Mouse (Mus musculus): ENCODE measurements around the gene H2-Q4. TPM values are rescaled to one million over a fixed set of nuclear protein-coding genes. Genes with fewer than 3 reads are reported as not detected.
"Not testable (repeated sequence)": the region's sequence is repeated elsewhere in the genome, so short reads cannot be mapped to it uniquely, and the experiment has no call there.

Gene H2-Q4
- polyA plus RNA-seq (2014; fragmentation: Nextera tagmentation; extraction: Ambion mirVana): 2.5 and 4.4 TPM in 2 replicates

DNA sequence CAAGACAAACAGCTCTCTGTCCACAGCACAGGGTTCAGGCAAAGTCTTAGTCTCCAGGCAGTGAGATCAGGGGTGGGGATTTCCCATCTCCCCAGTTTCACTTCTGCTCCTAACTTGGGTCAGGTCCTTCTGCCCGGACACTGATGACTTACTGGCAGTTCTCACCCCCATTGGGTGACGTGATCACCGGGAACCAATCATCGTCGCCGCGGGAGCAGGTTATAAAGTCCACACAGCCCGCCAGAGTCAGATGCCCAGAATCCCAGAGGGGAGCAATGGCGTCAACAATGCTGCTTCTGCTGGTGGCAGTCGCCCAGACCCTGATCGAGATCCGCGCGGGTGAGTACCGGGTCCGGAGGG lies at the start of gene H2-Q4:
Gene H2-Q4 (plus strand): TSS at position 249 of the 360 bp plus-strand sequence.
- WGBS: under 1% methylated on average over 16 of the region's 16 CpGs
- peak; percentile 91 for DNase-seq (ENCODE audit: low spot score)
- Histone ChIP-seq H3K4me1 (replicated peaks; ENCODE audit: control insufficient read depth, insufficient read depth, low read length) (no peaks in the 10 kb centered on the region), H3K4me3 (ENCODE audit: low read depth, low read length) (peak within 1 kb of the TSS; percentile 60), H3K9me3 (ENCODE audit: control insufficient read depth, low read length) (no peaks in the 10 kb centered on the region), H3K27me3 (replicated peaks; ENCODE audit: control insufficient read depth, insufficient read depth, low read length) (no peaks in the 10 kb centered on the region), H3K27ac (ENCODE audit: low read depth) (no peak within 1 kb of the TSS), H3K36me3 (ENCODE audit: control insufficient read depth, insufficient read depth, low read length) (no peaks in the 10 kb centered on the region), H3K9ac (ENCODE audit: low read length) (peak within 1 kb of the TSS; percentile 55), H3K4me2 (ENCODE audit: low read length) (peak within 1 kb of the TSS; percentile 97)
- ATAC-seq (replicated peaks; ENCODE audit: low FRiP score, low TSS enrichment, low read depth): peak; percentile 95

DNA sequence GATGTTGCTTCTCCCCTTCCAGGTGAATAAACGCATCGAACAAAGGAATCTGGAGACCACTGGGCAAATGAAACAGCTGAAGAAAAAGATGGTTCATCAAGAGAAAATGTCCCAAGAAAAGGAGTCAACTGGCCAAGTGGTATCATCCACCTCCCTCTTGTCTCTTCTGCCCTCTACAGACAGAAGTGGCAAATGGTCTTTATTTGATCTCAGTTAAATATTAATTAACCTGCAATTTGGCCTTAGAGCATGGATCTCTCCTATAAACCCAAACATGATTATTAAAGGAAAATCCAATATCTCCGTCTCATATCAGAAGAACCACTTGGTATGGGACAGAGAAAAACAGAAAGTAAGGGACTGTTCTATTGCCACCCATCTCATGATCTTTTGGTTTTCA lies 49.7 kb upstream of the H2-Q4 start:
- not testable (repeated sequence) for DNase-seq (ENCODE audit: low spot score); H3K27me3 ChIP-seq (replicated peaks; ENCODE audit: control insufficient read depth, insufficient read depth, low read length); H3K27ac ChIP-seq (ENCODE audit: low read depth); ATAC-seq (replicated peaks; ENCODE audit: low FRiP score, low TSS enrichment, low read depth); H3K36me3 ChIP-seq (ENCODE audit: control insufficient read depth, insufficient read depth, low read length); H3K4me1 ChIP-seq (replicated peaks; ENCODE audit: control insufficient read depth, insufficient read depth, low read length); H3K4me3 ChIP-seq (ENCODE audit: low read depth, low read length); H3K9me3 ChIP-seq (ENCODE audit: control insufficient read depth, low read length); H3K9ac ChIP-seq (ENCODE audit: low read length); H3K4me2 ChIP-seq (ENCODE audit: low read length)
- WGBS: 54% methylated on average over 3 of the region's 3 CpGs

DNA sequence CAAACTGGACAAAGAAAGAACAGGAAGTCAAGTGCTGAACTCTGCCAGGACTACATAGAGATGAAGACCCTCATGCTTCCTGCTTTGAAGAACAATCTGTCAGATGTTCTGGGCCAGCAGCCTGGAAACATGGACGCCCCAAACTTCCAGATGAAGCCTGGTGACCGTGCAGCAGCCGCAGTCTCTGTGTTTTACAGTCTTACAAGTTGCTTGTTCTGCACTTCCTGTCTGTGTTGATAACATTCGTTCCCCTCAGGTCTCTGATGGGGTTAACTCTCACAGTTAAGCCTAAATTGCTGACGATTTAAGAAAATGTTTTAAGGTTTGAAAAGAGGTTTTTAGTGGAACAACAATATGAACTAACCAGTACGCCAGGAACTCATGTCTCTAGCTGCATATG lies 47.9 kb upstream of the H2-Q4 start:
- H3K4me3 ChIP-seq (ENCODE audit: low read depth, low read length); H3K4me2 ChIP-seq (ENCODE audit: low read length); H3K9me3 ChIP-seq (ENCODE audit: control insufficient read depth, low read length); ATAC-seq (replicated peaks; ENCODE audit: low FRiP score, low TSS enrichment, low read depth); H3K36me3 ChIP-seq (ENCODE audit: control insufficient read depth, insufficient read depth, low read length); H3K27ac ChIP-seq (ENCODE audit: low read depth); DNase-seq (ENCODE audit: low spot score); H3K9ac ChIP-seq (ENCODE audit: low read length); H3K27me3 ChIP-seq (replicated peaks; ENCODE audit: control insufficient read depth, insufficient read depth, low read length); H3K4me1 ChIP-seq (replicated peaks; ENCODE audit: control insufficient read depth, insufficient read depth, low read length): not testable (repeated sequence)
- WGBS: 53% methylated on average over 6 of the region's 6 CpGs

DNA sequence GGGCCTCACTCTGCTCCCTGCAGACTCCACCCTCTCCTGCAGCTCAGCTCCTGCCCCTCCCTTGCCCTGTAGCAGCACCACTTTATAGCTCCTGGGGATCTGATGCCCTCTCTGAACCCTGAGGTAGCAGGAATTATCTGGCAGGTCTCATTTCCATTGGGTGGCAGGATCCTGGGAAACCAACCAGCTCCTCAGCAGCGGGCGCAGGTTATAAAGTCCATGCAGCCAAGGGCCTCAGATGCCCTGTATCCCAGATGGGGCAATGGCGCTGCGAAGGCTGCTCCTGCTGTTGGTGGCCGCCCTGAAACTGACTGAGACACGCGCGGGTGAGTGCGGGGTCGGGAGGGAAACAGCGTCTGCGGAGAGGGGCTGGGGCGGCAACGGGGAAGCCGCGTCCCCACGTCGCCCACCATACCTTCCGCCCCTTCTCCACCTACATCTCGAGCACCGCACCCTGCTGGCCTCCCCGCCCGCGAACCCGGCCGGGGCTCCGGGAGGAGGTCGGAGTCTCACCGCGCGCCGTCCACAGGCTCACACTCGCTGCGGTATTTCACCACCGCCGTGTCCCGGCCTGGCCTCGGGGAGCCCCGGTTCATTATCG lies 37.2 kb upstream of the H2-Q4 start, which contains the start of gene H2-Q2:
Gene H2-Q2 (plus strand): TSS at position 172 of the 601 bp plus-strand sequence.
- WGBS: 2% methylated on average over 36 of the region's 40 CpGs
- H3K27ac ChIP-seq (ENCODE audit: low read depth): no peak within 1 kb of the TSS

DNA sequence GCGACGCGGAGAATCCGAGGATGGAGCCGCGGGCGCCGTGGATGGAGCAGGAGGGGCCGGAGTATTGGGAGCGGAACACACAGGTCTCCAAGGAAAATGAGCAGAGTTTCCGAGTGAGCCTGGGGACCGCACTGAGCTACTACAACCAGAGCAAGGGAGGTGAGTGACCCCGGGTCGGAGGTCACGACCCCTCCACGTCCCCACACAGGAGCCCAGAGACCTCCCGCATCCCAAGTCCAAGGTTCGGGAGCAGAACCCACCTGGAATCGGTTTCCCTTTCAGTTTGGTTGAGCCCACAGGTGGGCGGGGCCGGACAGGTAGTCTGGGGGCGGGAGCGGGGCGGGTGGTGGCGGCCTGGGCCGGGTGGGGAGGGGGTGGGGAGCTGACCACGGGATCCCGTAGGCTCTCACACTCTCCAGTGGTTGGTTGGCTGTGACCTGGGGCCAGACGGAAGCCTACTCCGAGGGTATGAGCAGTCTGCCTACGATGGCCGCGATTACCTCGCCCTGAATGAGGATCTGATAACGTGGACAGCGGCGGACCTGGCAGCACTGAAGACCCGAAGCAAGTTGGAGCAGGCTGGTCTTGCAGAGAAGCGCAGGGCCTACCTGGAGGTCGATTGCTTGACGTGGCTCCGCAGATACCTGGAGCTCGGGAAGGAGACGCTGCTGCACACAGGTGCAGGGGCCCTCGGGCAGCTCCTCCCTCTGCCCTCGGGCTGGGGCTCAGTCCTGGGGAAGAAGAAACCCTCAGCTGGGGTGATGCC lies 36.5 kb upstream of the H2-Q4 start:
- Histone ChIP-seq H3K27me3 (replicated peaks; ENCODE audit: control insufficient read depth, insufficient read depth, low read length) (peaks cover 29% of the 10 kb centered on the region), H3K4me3 (ENCODE audit: low read depth, low read length) (peak overlapping the region; percentile 37), H3K9ac (ENCODE audit: low read length) (0 out of 2 replicates have a peak overlapping the region, but pooled peaks have one; percentile 27), H3K36me3 (ENCODE audit: control insufficient read depth, insufficient read depth, low read length) (no peaks in the 10 kb centered on the region), H3K4me1 (replicated peaks; ENCODE audit: control insufficient read depth, insufficient read depth, low read length) (no peaks in the 10 kb centered on the region), H3K27ac (ENCODE audit: low read depth) (no peak overlapping the region), H3K9me3 (ENCODE audit: control insufficient read depth, low read length) (no peaks in the 10 kb centered on the region), H3K4me2 (ENCODE audit: low read length) (peak overlapping the region; percentile 56)
- 3% methylated on average over 45 of the region's 46 CpGs for WGBS
- ATAC-seq (replicated peaks; ENCODE audit: low FRiP score, low TSS enrichment, low read depth): peak; percentile 70
- peak; percentile 59 for DNase-seq (ENCODE audit: low spot score)

More for the DNA sequence above, 37.2 kb upstream of the H2-Q4 start, which contains the start of gene H2-Q2:
- Histone ChIP-seq H3K36me3 (ENCODE audit: control insufficient read depth, insufficient read depth, low read length) (no peaks in the 10 kb centered on the region), H3K27me3 (replicated peaks; ENCODE audit: control insufficient read depth, insufficient read depth, low read length) (peaks cover 29% of the 10 kb centered on the region), H3K4me1 (replicated peaks; ENCODE audit: control insufficient read depth, insufficient read depth, low read length) (no peaks in the 10 kb centered on the region), H3K9me3 (ENCODE audit: control insufficient read depth, low read length) (no peaks in the 10 kb centered on the region), H3K4me2 (ENCODE audit: low read length) (peak within 1 kb of the TSS; percentile 56), H3K9ac (ENCODE audit: low read length) (0 out of 2 replicates have a peak within 1 kb of the TSS, but pooled peaks have one; percentile 27), H3K4me3 (ENCODE audit: low read depth, low read length) (peak within 1 kb of the TSS; percentile 37)
- ATAC-seq (replicated peaks; ENCODE audit: low FRiP score, low TSS enrichment, low read depth) (peak; percentile 85), DNase-seq (ENCODE audit: low spot score) (peak; percentile 71)

DNA sequence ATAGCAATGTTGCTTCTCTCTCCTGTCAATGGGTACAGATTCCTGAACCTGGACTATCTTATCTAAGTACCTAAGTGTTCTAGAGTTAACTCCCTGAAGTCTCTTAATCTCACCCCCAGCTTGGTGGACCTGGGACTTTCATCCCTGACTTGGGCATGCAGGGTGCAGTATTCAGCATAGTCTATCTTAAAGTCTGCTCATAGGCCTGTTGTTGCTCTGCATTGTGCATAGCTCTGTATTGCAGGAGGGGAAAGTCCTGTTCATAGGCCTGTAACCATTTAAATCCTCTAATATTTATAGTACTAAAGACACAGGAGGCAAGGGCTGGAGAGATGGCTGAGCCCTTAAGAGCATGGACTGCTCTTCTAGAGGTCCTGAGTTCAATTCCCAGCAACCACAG lies 31.8 kb upstream of the H2-Q4 start:
- not testable (repeated sequence) for DNase-seq (ENCODE audit: low spot score); H3K4me1 ChIP-seq (replicated peaks; ENCODE audit: control insufficient read depth, insufficient read depth, low read length); H3K27me3 ChIP-seq (replicated peaks; ENCODE audit: control insufficient read depth, insufficient read depth, low read length); H3K4me2 ChIP-seq (ENCODE audit: low read length); H3K9me3 ChIP-seq (ENCODE audit: control insufficient read depth, low read length); ATAC-seq (replicated peaks; ENCODE audit: low FRiP score, low TSS enrichment, low read depth); H3K9ac ChIP-seq (ENCODE audit: low read length); H3K27ac ChIP-seq (ENCODE audit: low read depth); H3K4me3 ChIP-seq (ENCODE audit: low read depth, low read length); H3K36me3 ChIP-seq (ENCODE audit: control insufficient read depth, insufficient read depth, low read length)

DNA sequence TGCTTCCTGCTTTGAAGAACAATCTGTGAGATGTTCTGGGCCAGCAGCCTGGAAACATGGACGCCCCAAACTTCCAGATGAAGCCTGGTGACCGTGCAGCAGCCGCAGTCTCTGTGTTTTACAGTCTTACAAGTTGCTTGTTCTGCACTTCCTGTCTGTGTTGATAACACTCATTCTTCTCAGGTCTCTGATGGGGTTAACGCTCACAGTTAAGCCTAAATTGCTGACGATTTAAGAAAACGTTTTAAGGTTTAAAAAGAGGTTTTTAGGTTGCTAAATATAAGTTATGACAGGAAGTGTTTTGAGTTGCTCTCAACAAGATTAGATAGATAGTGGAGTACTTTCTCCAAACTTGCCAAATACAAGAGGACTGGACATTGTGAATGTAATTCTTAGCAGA lies 26.1 kb upstream of the H2-Q4 start:
- WGBS: 45% methylated on average over 6 of the region's 6 CpGs
- H3K4me3 ChIP-seq (ENCODE audit: low read depth, low read length); DNase-seq (ENCODE audit: low spot score); H3K9ac ChIP-seq (ENCODE audit: low read length); H3K9me3 ChIP-seq (ENCODE audit: control insufficient read depth, low read length); H3K4me1 ChIP-seq (replicated peaks; ENCODE audit: control insufficient read depth, insufficient read depth, low read length); H3K27ac ChIP-seq (ENCODE audit: low read depth); ATAC-seq (replicated peaks; ENCODE audit: low FRiP score, low TSS enrichment, low read depth); H3K27me3 ChIP-seq (replicated peaks; ENCODE audit: control insufficient read depth, insufficient read depth, low read length); H3K4me2 ChIP-seq (ENCODE audit: low read length); H3K36me3 ChIP-seq (ENCODE audit: control insufficient read depth, insufficient read depth, low read length): not testable (repeated sequence)

DNA sequence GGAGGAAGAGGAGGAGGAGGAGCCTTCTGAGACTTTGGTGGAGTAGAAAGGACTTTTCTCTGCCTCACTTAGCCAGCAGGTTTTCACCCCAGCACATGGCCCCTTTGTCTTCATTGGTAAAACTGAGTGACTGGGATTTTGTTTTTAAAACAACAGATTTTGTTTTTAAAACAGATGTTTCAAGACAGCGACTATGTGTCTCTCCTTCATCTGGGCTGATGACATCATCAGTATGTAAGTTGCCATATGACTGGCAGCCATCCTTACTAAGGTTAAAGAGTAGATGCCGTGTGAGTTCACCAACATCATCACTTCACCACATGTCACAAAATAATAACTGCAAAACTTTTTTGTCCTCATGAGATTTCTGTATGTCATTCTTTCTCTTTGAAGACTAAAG lies 25.3 kb upstream of the H2-Q4 start:
- WGBS: 75% methylated on average over 2 of the region's 2 CpGs
- no peak overlapping the region for H3K9ac ChIP-seq (ENCODE audit: low read length)

More for the DNA sequence above, 25.3 kb upstream of the H2-Q4 start:
- H3K4me2 ChIP-seq (ENCODE audit: low read length): no peak overlapping the region
- no peak overlapping the region for H3K27ac ChIP-seq (ENCODE audit: low read depth)
- no peak overlapping the region for H3K4me3 ChIP-seq (ENCODE audit: low read depth, low read length)
- no peaks in the 10 kb centered on the region for H3K4me1 ChIP-seq (replicated peaks; ENCODE audit: control insufficient read depth, insufficient read depth, low read length)
- H3K36me3 ChIP-seq (ENCODE audit: control insufficient read depth, insufficient read depth, low read length): no peaks in the 10 kb centered on the region
- H3K27me3 ChIP-seq (replicated peaks; ENCODE audit: control insufficient read depth, insufficient read depth, low read length): peaks cover 6% of the 10 kb centered on the region; the same call in 1 of the 2 replicates
- DNase-seq (ENCODE audit: low spot score) (no peak), ATAC-seq (replicated peaks; ENCODE audit: low FRiP score, low TSS enrichment, low read depth) (no peak)
- H3K9me3 ChIP-seq (ENCODE audit: control insufficient read depth, low read length): no peaks in the 10 kb centered on the region
